Mouse (Mus musculus): Measurements from ENCODE around the gene Rasef. TPM values are rescaled to one million over a fixed set of nuclear protein-coding genes. Genes with fewer than 3 reads are reported as not detected.
"Not testable (repeated sequence)": the region's sequence is repeated elsewhere in the genome, so short reads cannot be mapped to it uniquely, and the experiment has no call there.

Rasef gene
- polyA plus RNA-seq, 1 experiment from 2014 or later: 4.1 TPM

DNA sequence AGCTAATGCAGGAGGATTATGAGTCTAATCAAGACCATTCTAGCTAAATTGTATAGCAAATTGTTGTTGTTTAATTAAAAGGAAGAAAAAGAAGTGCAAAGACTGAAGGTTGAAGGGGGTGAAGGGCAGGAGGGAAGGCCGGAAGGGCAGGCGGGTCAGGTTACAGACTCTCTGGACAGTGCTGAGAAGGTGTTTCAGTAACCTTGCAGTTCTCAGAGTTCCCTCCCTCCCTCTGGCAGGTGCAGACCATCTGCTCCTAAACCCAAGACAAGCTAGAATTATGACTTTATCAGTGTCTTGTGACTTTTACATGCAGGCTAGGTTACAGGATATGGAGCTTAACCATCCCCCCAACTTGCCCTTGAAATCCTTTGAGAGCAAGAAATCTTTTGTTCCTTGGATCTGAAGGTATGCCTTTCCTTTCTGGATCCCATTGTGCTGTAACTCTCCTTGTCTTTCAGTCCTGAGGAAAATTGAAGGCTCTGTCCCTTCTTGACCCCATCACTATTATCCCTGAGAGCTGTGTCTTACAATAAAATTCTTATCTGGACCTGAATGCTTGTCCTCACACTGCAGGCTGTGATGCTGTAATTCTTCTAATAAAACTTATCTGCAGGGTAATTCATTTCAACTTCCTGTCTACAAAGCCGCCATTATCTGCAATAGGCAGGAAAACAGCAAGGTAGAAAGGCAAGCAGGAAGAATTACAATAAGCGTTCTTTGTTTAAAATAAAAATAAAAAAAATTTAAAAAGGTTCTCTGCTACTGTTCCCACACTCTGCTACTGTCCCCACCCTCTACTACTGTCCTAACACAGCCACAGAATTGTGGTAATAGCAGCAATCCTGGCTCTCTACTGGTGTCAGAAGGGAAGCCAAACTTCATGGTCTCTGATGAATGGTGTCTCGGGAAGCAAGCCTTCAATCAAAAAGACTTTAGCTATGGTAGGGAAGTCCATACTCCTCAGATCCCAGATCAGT, 16.7 kb downstream of the Rasef start:
- ATAC-seq: peak; percentile 93
- no peaks in the 10 kb centered on the region; the same call in 1 of the 2 replicates for H3K4me1 ChIP-seq (ENCODE audit: control insufficient read depth, insufficient read depth, low read length)
- H3K9me3 ChIP-seq (ENCODE audit: control insufficient read depth, low read length): no peaks in the 10 kb centered on the region
- 0 out of 2 replicates have a peak overlapping the region, but pooled peaks have one; percentile 3 for H3K4me2 ChIP-seq (ENCODE audit: low read depth, low read length)
- H3K27me3 ChIP-seq (replicated peaks; ENCODE audit: control insufficient read depth, insufficient read depth, low read length): no peaks in the 10 kb centered on the region
- no peaks in the 10 kb centered on the region for H3K36me3 ChIP-seq (ENCODE audit: control insufficient read depth, insufficient read depth, low read length)
- no peak overlapping the region for H3K9ac ChIP-seq (ENCODE audit: low read depth, low read length)
- no peak overlapping the region for H3K4me3 ChIP-seq (ENCODE audit: low read length)
- 39% methylated on average over 5 of the region's 5 CpGs for WGBS
- peak overlapping the region; percentile 47; the same call in 1 of the 2 replicates for H3K27ac ChIP-seq (ENCODE audit: low read length)

- Histone ChIP-seq H3K27ac (ENCODE audit: low read length) (no peak overlapping the region), H3K4me3 (ENCODE audit: low read length) (no peak overlapping the region), H3K4me1 (ENCODE audit: control insufficient read depth, insufficient read depth, low read length) (no peaks in the 10 kb centered on the region; the same call in 1 of the 2 replicates), H3K27me3 (replicated peaks; ENCODE audit: control insufficient read depth, insufficient read depth, low read length) (no peaks in the 10 kb centered on the region), H3K9me3 (ENCODE audit: control insufficient read depth, low read length) (no peaks in the 10 kb centered on the region), H3K4me2 (ENCODE audit: low read depth, low read length) (no peak overlapping the region), H3K36me3 (ENCODE audit: control insufficient read depth, insufficient read depth, low read length) (no peaks in the 10 kb centered on the region), H3K9ac (ENCODE audit: low read depth, low read length) (no peak overlapping the region)
- ATAC-seq: no peak
Observed at GRCm38 (mm10) chr4:73772028-73772427, 18.8 kb downstream of the Rasef start.

DNA sequence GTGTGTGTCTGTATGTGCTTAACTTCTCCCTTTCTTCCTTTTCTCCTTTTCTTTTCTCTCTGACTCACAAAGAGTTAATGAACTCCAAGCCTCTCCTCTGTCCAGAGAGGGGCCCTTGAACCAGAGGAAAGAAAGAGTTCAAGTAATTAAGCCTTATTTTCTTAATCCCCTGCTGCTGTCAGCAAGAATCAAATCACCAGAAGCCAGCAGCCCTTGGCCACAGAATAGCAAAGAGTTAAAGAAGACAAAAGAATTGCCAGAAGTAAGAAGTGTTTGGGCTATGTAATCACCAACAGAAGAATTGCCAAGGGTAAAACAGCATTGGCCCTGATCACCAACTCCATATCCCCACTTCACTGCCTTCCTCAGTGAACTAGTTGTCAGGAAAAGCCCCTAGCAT, 20.2 kb downstream of the Rasef start:
- H3K27me3 ChIP-seq (replicated peaks; ENCODE audit: control insufficient read depth, insufficient read depth, low read length): no peaks in the 10 kb centered on the region
- no peak overlapping the region for H3K4me3 ChIP-seq (ENCODE audit: low read length)
- no peak overlapping the region for H3K4me2 ChIP-seq (ENCODE audit: low read depth, low read length)
- H3K27ac ChIP-seq (ENCODE audit: low read length): no peak overlapping the region
- no peaks in the 10 kb centered on the region for H3K9me3 ChIP-seq (ENCODE audit: control insufficient read depth, low read length)
- H3K9ac ChIP-seq (ENCODE audit: low read depth, low read length): no peak overlapping the region
- no peak for ATAC-seq
- H3K36me3 ChIP-seq (ENCODE audit: control insufficient read depth, insufficient read depth, low read length): no peaks in the 10 kb centered on the region
- H3K4me1 ChIP-seq (ENCODE audit: control insufficient read depth, insufficient read depth, low read length): no peaks in the 10 kb centered on the region; the same call in 1 of the 2 replicates

- Histone ChIP-seq H3K9me3 (ENCODE audit: control insufficient read depth, low read length) (no peaks in the 10 kb centered on the region), H3K4me2 (ENCODE audit: low read depth, low read length) (no peak overlapping the region), H3K36me3 (ENCODE audit: control insufficient read depth, insufficient read depth, low read length) (no peaks in the 10 kb centered on the region), H3K4me3 (ENCODE audit: low read length) (no peak overlapping the region), H3K4me1 (ENCODE audit: control insufficient read depth, insufficient read depth, low read length) (no peaks in the 10 kb centered on the region), H3K9ac (ENCODE audit: low read depth, low read length) (no peak overlapping the region), H3K27me3 (replicated peaks; ENCODE audit: control insufficient read depth, insufficient read depth, low read length) (no peaks in the 10 kb centered on the region), H3K27ac (ENCODE audit: low read length) (no peak overlapping the region)
- ATAC-seq: no peak
- WGBS: 83% methylated on average over 3 of the region's 3 CpGs
Observed at GRCm38 (mm10) chr4:73768156-73768555, 22.6 kb downstream of the Rasef start.

GRCm38 (mm10) chr4:73748219-73748618, 42.6 kb downstream of the Rasef start:
- no peaks in the 10 kb centered on the region for H3K4me1 ChIP-seq (ENCODE audit: control insufficient read depth, insufficient read depth, low read length)
- no peaks in the 10 kb centered on the region for H3K27me3 ChIP-seq (replicated peaks; ENCODE audit: control insufficient read depth, insufficient read depth, low read length)
- no peak overlapping the region for H3K4me3 ChIP-seq (ENCODE audit: low read length)
- H3K36me3 ChIP-seq (ENCODE audit: control insufficient read depth, insufficient read depth, low read length): no peaks in the 10 kb centered on the region
- H3K4me2 ChIP-seq (ENCODE audit: low read depth, low read length): no peak overlapping the region
- no peaks in the 10 kb centered on the region for H3K9me3 ChIP-seq (ENCODE audit: control insufficient read depth, low read length)
- no peak overlapping the region for H3K9ac ChIP-seq (ENCODE audit: low read depth, low read length)
- 81% methylated on average over 5 of the region's 5 CpGs for WGBS
- no peak for ATAC-seq
- no peak overlapping the region for H3K27ac ChIP-seq (ENCODE audit: low read length)

- no peak overlapping the region for H3K4me3 ChIP-seq (ENCODE audit: low read length)
- H3K9ac ChIP-seq (ENCODE audit: low read depth, low read length): no peak overlapping the region
- ATAC-seq: no peak
- H3K27me3 ChIP-seq (replicated peaks; ENCODE audit: control insufficient read depth, insufficient read depth, low read length): no peaks in the 10 kb centered on the region
- H3K9me3 ChIP-seq (ENCODE audit: control insufficient read depth, low read length): no peaks in the 10 kb centered on the region
- H3K4me2 ChIP-seq (ENCODE audit: low read depth, low read length): no peak overlapping the region
- no peaks in the 10 kb centered on the region for H3K4me1 ChIP-seq (ENCODE audit: control insufficient read depth, insufficient read depth, low read length)
- no peak overlapping the region for H3K27ac ChIP-seq (ENCODE audit: low read length)
- 89% methylated on average over 3 of the region's 3 CpGs for WGBS
- H3K36me3 ChIP-seq (ENCODE audit: control insufficient read depth, insufficient read depth, low read length): no peaks in the 10 kb centered on the region
Observed at GRCm38 (mm10) chr4:73739439-73739838, 51.4 kb downstream of the Rasef start.

GRCm38 (mm10) chr4:73719819-73720218, 71.0 kb downstream of the Rasef start:
- no peak overlapping the region for H3K27ac ChIP-seq (ENCODE audit: low read length)
- H3K9me3 ChIP-seq (ENCODE audit: control insufficient read depth, low read length): no peaks in the 10 kb centered on the region
- no peak overlapping the region for H3K4me2 ChIP-seq (ENCODE audit: low read depth, low read length)
- no peaks in the 10 kb centered on the region for H3K4me1 ChIP-seq (ENCODE audit: control insufficient read depth, insufficient read depth, low read length)
- no peaks in the 10 kb centered on the region for H3K36me3 ChIP-seq (ENCODE audit: control insufficient read depth, insufficient read depth, low read length)
- no peak overlapping the region for H3K4me3 ChIP-seq (ENCODE audit: low read length)
- H3K27me3 ChIP-seq (replicated peaks; ENCODE audit: control insufficient read depth, insufficient read depth, low read length): no peaks in the 10 kb centered on the region
- peak; percentile 91 for ATAC-seq
- no peak overlapping the region for H3K9ac ChIP-seq (ENCODE audit: low read depth, low read length)

DNA sequence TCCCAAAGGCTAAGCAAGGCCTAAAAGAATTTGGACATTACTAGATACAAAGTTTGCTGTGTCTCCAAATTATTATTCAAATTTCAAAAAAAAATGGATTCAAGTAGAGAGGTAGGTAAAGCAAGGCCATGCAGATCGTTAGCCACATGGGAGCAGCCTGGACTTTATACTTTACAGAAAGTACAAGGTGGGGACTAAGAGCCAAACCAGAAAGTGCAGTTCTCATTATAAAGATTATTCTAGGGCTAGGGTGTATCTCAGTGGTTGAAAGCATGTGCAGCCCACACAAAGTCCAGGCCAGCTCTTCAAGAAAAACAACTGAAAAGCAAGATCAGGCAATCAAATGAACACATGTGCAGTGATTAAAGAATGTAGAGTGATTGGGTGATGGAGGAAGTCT, 72.0 kb downstream of the Rasef start:
- WGBS: 66% methylated on average over 1 of the region's 1 CpGs
- ATAC-seq: peak; percentile 81
- H3K4me1 ChIP-seq (ENCODE audit: control insufficient read depth, insufficient read depth, low read length): no peaks in the 10 kb centered on the region
- H3K9ac ChIP-seq (ENCODE audit: low read depth, low read length): no peak overlapping the region
- no peaks in the 10 kb centered on the region for H3K36me3 ChIP-seq (ENCODE audit: control insufficient read depth, insufficient read depth, low read length)
- H3K4me2 ChIP-seq (ENCODE audit: low read depth, low read length): no peak overlapping the region
- H3K9me3 ChIP-seq (ENCODE audit: control insufficient read depth, low read length): no peaks in the 10 kb centered on the region
- no peak overlapping the region for H3K4me3 ChIP-seq (ENCODE audit: low read length)
- H3K27ac ChIP-seq (ENCODE audit: low read length): no peak overlapping the region
- no peaks in the 10 kb centered on the region for H3K27me3 ChIP-seq (replicated peaks; ENCODE audit: control insufficient read depth, insufficient read depth, low read length)

- not testable (repeated sequence) for H3K27ac ChIP-seq (ENCODE audit: low read length); H3K9ac ChIP-seq (ENCODE audit: low read depth, low read length); H3K4me2 ChIP-seq (ENCODE audit: low read depth, low read length); ATAC-seq; H3K9me3 ChIP-seq (ENCODE audit: control insufficient read depth, low read length); H3K27me3 ChIP-seq (replicated peaks; ENCODE audit: control insufficient read depth, insufficient read depth, low read length); H3K4me3 ChIP-seq (ENCODE audit: low read length); H3K4me1 ChIP-seq (ENCODE audit: control insufficient read depth, insufficient read depth, low read length); H3K36me3 ChIP-seq (ENCODE audit: control insufficient read depth, insufficient read depth, low read length)
- WGBS: no CpG with 5 or more reads among the region's 4 CpGs
Observed at GRCm38 (mm10) chr4:73683216-73683615, 107.6 kb downstream of the Rasef start, which contains the start of gene Gm428. Gm428 (plus strand) TSS chr4:73683516.

All from intestine, embryonic 16.5 days (tissue).